Mouse (Mus musculus): Measurements from ENCODE around the gene Impg1. TPM values are rescaled to one million over a fixed set of nuclear protein-coding genes. Genes with fewer than 3 reads are reported as not detected.

The Impg1 gene
- polyA plus RNA-seq (2015; fragmentation: Nextera tagmentation; extraction: Ambion mirVana) = not detected in 2 replicates

GRCm38 (mm10) chr9:80465381-80465780 lies at the start of gene Impg1:
Gene Impg1, minus strand, starts transcription at chr9:80465481.
- H3K4me1 ChIP-seq = no peaks in the 10 kb centered on the region

GRCm38 (mm10) chr9:80509464-80510153 lies 44.3 kb upstream of the Impg1 start:
- no peak overlapping the region for H3K27ac ChIP-seq
- H3K4me1 ChIP-seq = no peaks in the 10 kb centered on the region
- no peak overlapping the region for H3K4me2 ChIP-seq
- H3K9ac ChIP-seq = no peak overlapping the region
- H3K36me3 ChIP-seq = no peaks in the 10 kb centered on the region
- no peak for ATAC-seq (ENCODE audit: insufficient number of reproducible peaks, insufficient read depth, low FRiP score, low TSS enrichment, low read depth)
- H3K27me3 ChIP-seq = no peaks in the 10 kb centered on the region
- H3K4me3 ChIP-seq = no peak overlapping the region
- no peaks in the 10 kb centered on the region for H3K9me3 ChIP-seq
- 85% methylated on average over 7 of the region's 7 CpGs for WGBS

More at GRCm38 (mm10) chr9:80465381-80465780, at the start of gene Impg1:
- no peak within 1 kb of the TSS for H3K4me2 ChIP-seq
- no peak within 1 kb of the TSS for H3K4me3 ChIP-seq
- ATAC-seq (ENCODE audit: insufficient number of reproducible peaks, insufficient read depth, low FRiP score, low TSS enrichment, low read depth) = no peak
- no peak within 1 kb of the TSS for H3K27ac ChIP-seq
- no peaks in the 10 kb centered on the region for H3K27me3 ChIP-seq
- no peaks in the 10 kb centered on the region for H3K9me3 ChIP-seq
- H3K36me3 ChIP-seq = no peaks in the 10 kb centered on the region
- H3K9ac ChIP-seq = no peak within 1 kb of the TSS
- WGBS = 50% methylated on average over 6 of the region's 6 CpGs

- no peak for ATAC-seq (ENCODE audit: insufficient number of reproducible peaks, insufficient read depth, low FRiP score, low TSS enrichment, low read depth)
These were observed 39.3 kb upstream of the Impg1 start for GRCm38 (mm10) chr9:80504496-80505012.

GRCm38 (mm10) chr9:80491591-80491990 lies 26.3 kb upstream of the Impg1 start:
- 60% methylated on average over 4 of the region's 4 CpGs for WGBS
- H3K9ac ChIP-seq = no peak overlapping the region
- no peak overlapping the region for H3K27ac ChIP-seq
- H3K4me1 ChIP-seq = no peaks in the 10 kb centered on the region
- no peak overlapping the region for H3K4me2 ChIP-seq
- no peaks in the 10 kb centered on the region for H3K27me3 ChIP-seq
- ATAC-seq (ENCODE audit: insufficient number of reproducible peaks, insufficient read depth, low FRiP score, low TSS enrichment, low read depth) = no peak
- no peaks in the 10 kb centered on the region for H3K9me3 ChIP-seq
- no peaks in the 10 kb centered on the region for H3K36me3 ChIP-seq
- H3K4me3 ChIP-seq = no peak overlapping the region

More at GRCm38 (mm10) chr9:80504496-80505012, 39.3 kb upstream of the Impg1 start:
- Histone ChIP-seq H3K9ac (no peak overlapping the region), H3K9me3 (no peaks in the 10 kb centered on the region), H3K4me3 (no peak overlapping the region), H3K4me2 (no peak overlapping the region), H3K27ac (no peak overlapping the region), H3K4me1 (no peaks in the 10 kb centered on the region), H3K27me3 (no peaks in the 10 kb centered on the region), H3K36me3 (no peaks in the 10 kb centered on the region)
- 44% methylated on average over 2 of the region's 2 CpGs for WGBS

GRCm38 (mm10) chr9:80460420-80460819 lies 4.9 kb downstream of the Impg1 start:
- no peak for ATAC-seq (ENCODE audit: insufficient number of reproducible peaks, insufficient read depth, low FRiP score, low TSS enrichment, low read depth)
- H3K9ac ChIP-seq = no peak overlapping the region
- H3K4me3 ChIP-seq = no peak overlapping the region
- no peaks in the 10 kb centered on the region for H3K27me3 ChIP-seq
- WGBS = 75% methylated on average over 4 of the region's 4 CpGs
- no peaks in the 10 kb centered on the region for H3K9me3 ChIP-seq
- no peaks in the 10 kb centered on the region for H3K36me3 ChIP-seq
- H3K27ac ChIP-seq = no peak overlapping the region
- H3K4me1 ChIP-seq = no peaks in the 10 kb centered on the region
- no peak overlapping the region for H3K4me2 ChIP-seq

- 48% methylated on average over 3 of the region's 3 CpGs for WGBS
- Histone ChIP-seq H3K4me3 (no peak overlapping the region), H3K36me3 (no peaks in the 10 kb centered on the region), H3K9ac (no peak overlapping the region), H3K4me1 (no peaks in the 10 kb centered on the region), H3K27ac (no peak overlapping the region), H3K27me3 (no peaks in the 10 kb centered on the region), H3K9me3 (no peaks in the 10 kb centered on the region), H3K4me2 (no peak overlapping the region)
- ATAC-seq (ENCODE audit: insufficient number of reproducible peaks, insufficient read depth, low FRiP score, low TSS enrichment, low read depth) = no peak
These were observed 14.6 kb downstream of the Impg1 start for GRCm38 (mm10) chr9:80450467-80451261.

GRCm38 (mm10) chr9:80441096-80441710 lies 24.1 kb downstream of the Impg1 start:
- no peak for ATAC-seq (ENCODE audit: insufficient number of reproducible peaks, insufficient read depth, low FRiP score, low TSS enrichment, low read depth)
- Histone ChIP-seq H3K36me3 (no peaks in the 10 kb centered on the region), H3K9me3 (no peaks in the 10 kb centered on the region), H3K4me3 (no peak overlapping the region), H3K9ac (no peak overlapping the region), H3K27ac (no peak overlapping the region), H3K4me1 (no peaks in the 10 kb centered on the region), H3K27me3 (no peaks in the 10 kb centered on the region), H3K4me2 (no peak overlapping the region)
- WGBS = 55% methylated on average over 5 of the region's 5 CpGs

GRCm38 (mm10) chr9:80391404-80391803 lies 73.9 kb downstream of the Impg1 start:
- no peaks in the 10 kb centered on the region for H3K4me1 ChIP-seq
- ATAC-seq (ENCODE audit: insufficient number of reproducible peaks, insufficient read depth, low FRiP score, low TSS enrichment, low read depth) = no peak

GRCm38 (mm10) chr9:80391002-80391401 lies 74.3 kb downstream of the Impg1 start:
- ATAC-seq (ENCODE audit: insufficient number of reproducible peaks, insufficient read depth, low FRiP score, low TSS enrichment, low read depth) = no peak
- Histone ChIP-seq H3K9ac (no peak overlapping the region), H3K4me2 (no peak overlapping the region), H3K9me3 (no peaks in the 10 kb centered on the region), H3K27ac (no peak overlapping the region), H3K4me3 (no peak overlapping the region), H3K36me3 (no peaks in the 10 kb centered on the region), H3K4me1 (no peaks in the 10 kb centered on the region), H3K27me3 (no peaks in the 10 kb centered on the region)
- 50% methylated on average over 5 of the region's 5 CpGs for WGBS

More at GRCm38 (mm10) chr9:80391404-80391803, 73.9 kb downstream of the Impg1 start:
- WGBS = 75% methylated on average over 3 of the region's 3 CpGs
- H3K27ac ChIP-seq = no peak overlapping the region
- no peaks in the 10 kb centered on the region for H3K9me3 ChIP-seq
- H3K9ac ChIP-seq = no peak overlapping the region
- H3K36me3 ChIP-seq = no peaks in the 10 kb centered on the region
- H3K4me3 ChIP-seq = no peak overlapping the region
- H3K4me2 ChIP-seq = no peak overlapping the region
- H3K27me3 ChIP-seq = no peaks in the 10 kb centered on the region

GRCm38 (mm10) chr9:80387890-80388289 lies 77.4 kb downstream of the Impg1 start:
- H3K9me3 ChIP-seq = no peaks in the 10 kb centered on the region
- 86% methylated on average over 3 of the region's 3 CpGs for WGBS
- no peaks in the 10 kb centered on the region for H3K4me1 ChIP-seq
- no peaks in the 10 kb centered on the region for H3K36me3 ChIP-seq
- H3K4me2 ChIP-seq = no peak overlapping the region
- H3K4me3 ChIP-seq = no peak overlapping the region
- ATAC-seq (ENCODE audit: insufficient number of reproducible peaks, insufficient read depth, low FRiP score, low TSS enrichment, low read depth) = no peak
- H3K27me3 ChIP-seq = no peaks in the 10 kb centered on the region
- H3K27ac ChIP-seq = no peak overlapping the region
- H3K9ac ChIP-seq = no peak overlapping the region

GRCm38 (mm10) chr9:80386492-80386891 lies 78.8 kb downstream of the Impg1 start:
- H3K27ac ChIP-seq = no peak overlapping the region
- WGBS = 28% methylated on average over 5 of the region's 5 CpGs
- H3K9me3 ChIP-seq = no peaks in the 10 kb centered on the region
- no peaks in the 10 kb centered on the region for H3K36me3 ChIP-seq
- H3K4me3 ChIP-seq = no peak overlapping the region
- H3K4me1 ChIP-seq = no peaks in the 10 kb centered on the region
- no peak overlapping the region for H3K9ac ChIP-seq
- H3K27me3 ChIP-seq = no peaks in the 10 kb centered on the region
- H3K4me2 ChIP-seq = no peak overlapping the region
- ATAC-seq (ENCODE audit: insufficient number of reproducible peaks, insufficient read depth, low FRiP score, low TSS enrichment, low read depth) = no peak

Data from embryonic facial prominence, embryonic 13.5 days (tissue).